Comparison of ENCODE assay signal across 8 mouse cellular contexts in genomic region chr6:5509757-5510156, GRCm38 (mm10). TPM values are rescaled to one million over a fixed set of nuclear protein-coding genes. Genes with fewer than 3 reads are reported as not detected.
A peak's percentile ranks its signal among the peaks of the same experiment; 100 is the strongest.
DNase-seq lines count a peak whose midpoint lies in the region; ATAC-seq lines count a peak whose summit lies in the region.

No protein-coding gene starts in this region.

- no peaks in the 10 kb centered on the region for H3K4me1 ChIP-seq in hindbrain, embryonic 14.5 days (replicated peaks; ENCODE audit: control insufficient read depth, insufficient read depth, low read length)
- H3K4me1 ChIP-seq in hindbrain, embryonic 13.5 days (replicated peaks): no peaks in the 10 kb centered on the region
- peaks cover 15% of the 10 kb centered on the region for H3K4me1 ChIP-seq in embryonic facial prominence, embryonic 10.5 days
- peaks cover 12% of the 10 kb centered on the region for H3K4me1 ChIP-seq in limb, embryonic 12.5 days (replicated peaks)
- peaks cover 8% of the 10 kb centered on the region; the same call in 1 of the 2 replicates for H3K4me1 ChIP-seq in forebrain, embryonic 10.5 days

- no peak for ATAC-seq in hindbrain, embryonic 14.5 days (ENCODE audit: low FRiP score)
- ATAC-seq in hindbrain, embryonic 13.5 days (ENCODE audit: low FRiP score): no peak
- 0 out of 2 replicates have a peak, but pooled peaks have one; percentile 37 for ATAC-seq in limb, embryonic 12.5 days (ENCODE audit: insufficient number of reproducible peaks, insufficient read depth, low FRiP score, low TSS enrichment, low read depth)

- intact Hi-C loops in heart, postnatal 14 days (cut with DNase I): no loop called here

- WGBS in hindbrain, embryonic 14.5 days: 63% methylated on average over 5 of the region's 5 CpGs
- 64% methylated on average over 5 of the region's 5 CpGs for WGBS in hindbrain, embryonic 13.5 days
- WGBS in embryonic facial prominence, embryonic 10.5 days: 38% methylated on average over 5 of the region's 5 CpGs
- WGBS in limb, embryonic 12.5 days: 33% methylated on average over 5 of the region's 5 CpGs
- WGBS in forebrain, embryonic 10.5 days: 68% methylated on average over 5 of the region's 5 CpGs

- H3K27me3 ChIP-seq in hindbrain, embryonic 14.5 days (ENCODE audit: control insufficient read depth, insufficient read depth, low read length): no peaks in the 10 kb centered on the region
- H3K27me3 ChIP-seq in hindbrain, embryonic 13.5 days: no peaks in the 10 kb centered on the region
- no peaks in the 10 kb centered on the region for H3K27me3 ChIP-seq in embryonic facial prominence, embryonic 10.5 days (replicated peaks; ENCODE audit: low read depth, poor library complexity, severe bottlenecking)
- no peaks in the 10 kb centered on the region for H3K27me3 ChIP-seq in limb, embryonic 12.5 days
- H3K27me3 ChIP-seq in splenic B cell, adult 2 months (ENCODE audit: control insufficient read depth, insufficient read depth, low read length, poor library complexity, severe bottlenecking): no peaks in the 10 kb centered on the region
- no peaks in the 10 kb centered on the region for H3K27me3 ChIP-seq in forebrain, embryonic 10.5 days (ENCODE audit: poor library complexity, severe bottlenecking)

- H3K4me3 ChIP-seq in hindbrain, embryonic 14.5 days (replicated peaks; ENCODE audit: low read length): no peak overlapping the region
- H3K4me3 ChIP-seq in hindbrain, embryonic 13.5 days: no peak overlapping the region
- H3K4me3 ChIP-seq in embryonic facial prominence, embryonic 10.5 days: no peak overlapping the region
- H3K4me3 ChIP-seq in limb, embryonic 12.5 days (replicated peaks): no peak overlapping the region
- no peak overlapping the region for H3K4me3 ChIP-seq in forebrain, embryonic 10.5 days

- no peaks in the 10 kb centered on the region for H3K36me3 ChIP-seq in hindbrain, embryonic 14.5 days (replicated peaks; ENCODE audit: control insufficient read depth, insufficient read depth)
- no peaks in the 10 kb centered on the region for H3K36me3 ChIP-seq in hindbrain, embryonic 13.5 days
- no peaks in the 10 kb centered on the region for H3K36me3 ChIP-seq in embryonic facial prominence, embryonic 10.5 days (replicated peaks)
- H3K36me3 ChIP-seq in limb, embryonic 12.5 days: no peaks in the 10 kb centered on the region
- no peaks in the 10 kb centered on the region for H3K36me3 ChIP-seq in splenic B cell, adult 2 months (ENCODE audit: control insufficient read depth, insufficient read depth, low read length, poor library complexity, severe bottlenecking)
- no peaks in the 10 kb centered on the region for H3K36me3 ChIP-seq in forebrain, embryonic 10.5 days (replicated peaks)

- peak overlapping the region; percentile 47; the same call in 1 of the 2 replicates for H3K27ac ChIP-seq in hindbrain, embryonic 14.5 days
- H3K27ac ChIP-seq in hindbrain, embryonic 13.5 days: no peak overlapping the region
- H3K27ac ChIP-seq in embryonic facial prominence, embryonic 10.5 days (replicated peaks): no peak overlapping the region
- H3K27ac ChIP-seq in limb, embryonic 12.5 days: no peak overlapping the region
- no peak overlapping the region for H3K27ac ChIP-seq in forebrain, embryonic 10.5 days

- no peak overlapping the region for H3K4me2 ChIP-seq in hindbrain, embryonic 14.5 days (replicated peaks)
- H3K4me2 ChIP-seq in hindbrain, embryonic 13.5 days: no peak overlapping the region
- H3K4me2 ChIP-seq in limb, embryonic 12.5 days: no peak overlapping the region; the same call in 1 of the 2 replicates

- H3K9ac ChIP-seq in hindbrain, embryonic 14.5 days: no peak overlapping the region
- no peak overlapping the region for H3K9ac ChIP-seq in hindbrain, embryonic 13.5 days
- H3K9ac ChIP-seq in limb, embryonic 12.5 days (replicated peaks): no peak overlapping the region

- H3K9me3 ChIP-seq in hindbrain, embryonic 14.5 days (ENCODE audit: control insufficient read depth, low read length): no peaks in the 10 kb centered on the region
- H3K9me3 ChIP-seq in hindbrain, embryonic 13.5 days: no peaks in the 10 kb centered on the region
- H3K9me3 ChIP-seq in embryonic facial prominence, embryonic 10.5 days: no peaks in the 10 kb centered on the region
- H3K9me3 ChIP-seq in limb, embryonic 12.5 days: no peaks in the 10 kb centered on the region
- H3K9me3 ChIP-seq in forebrain, embryonic 10.5 days: no peaks in the 10 kb centered on the region

- DNase-seq in hindbrain, embryonic 14.5 days (ENCODE audit: low spot score): no peak
- DNase-seq in embryonic facial prominence, embryonic 10.5 days (ENCODE audit: low spot score): peak; percentile 33
- DNase-seq in heart, postnatal 14 days: peak; percentile 40 to 64
- peak; percentile 3 for DNase-seq in splenic B cell, adult 2 months (ENCODE audit: low read depth, low spot score)
- no peak for DNase-seq in layer of hippocampus, adult 9-10 months (ENCODE audit: low spot score)
- DNase-seq in forebrain, embryonic 10.5 days (ENCODE audit: extremely low spot score, low spot score): no peak

RNA-seq across cellular contexts. Expression of gene Pdk4, which starts 13.6 kb away (rescaled TPM):
- polyA plus RNA-seq in hindbrain, embryonic 14.5 days (2014; fragmentation: Nextera tagmentation; extraction: Ambion mirVana): 1.8 and 2.9 TPM in 2 replicates
- polyA plus RNA-seq in hindbrain, embryonic 13.5 days (2015; fragmentation: Nextera tagmentation; extraction: Ambion mirVana): 1.7 and 2.2 TPM in 2 replicates
- 0.55 and 0.60 TPM in 2 replicates for polyA plus RNA-seq in embryonic facial prominence, embryonic 10.5 days (2016; fragmentation: Nextera tagmentation; extraction: Ambion mirVana)
- 1,000 to 10,000 TPM in 1 of 2 experiments, 100 to 1,000 TPM in 1; 588 to 1,036 TPM for total RNA-seq in heart, postnatal 14 days (2021)
- 1.4 and 1.6 TPM in 2 replicates for polyA plus RNA-seq in limb, embryonic 12.5 days (2016; fragmentation: Nextera tagmentation; extraction: Ambion mirVana)
- 0.63 TPM in 2 replicates for polyA plus RNA-seq in forebrain, embryonic 10.5 days (2016; fragmentation: Nextera tagmentation; extraction: Ambion mirVana)

Comparison
In these comparisons a context has a peak if more than half of its experiments do, and no peak if none do; other contexts are left out.
1. DNase-seq: peak in embryonic facial prominence, embryonic 10.5 days (single experiment), heart, postnatal 14 days (2 of 2) and splenic B cell, adult 2 months (single experiment); none in hindbrain, embryonic 14.5 days (single experiment), layer of hippocampus, adult 9-10 months (single experiment) and forebrain, embryonic 10.5 days (single experiment).